Mouse (Mus musculus): ENCODE results near the gene Lefty2. TPM values are rescaled to one million over a fixed set of nuclear protein-coding genes. Genes with fewer than 3 reads are reported as not detected.

The Lefty2 gene
- polyA plus RNA-seq, 1 experiment from 2014 or later = not detected

GRCm38 (mm10) chr1:180943032-180943644, 50.2 kb downstream of the Lefty2 start:
- no peaks in the 10 kb centered on the region for H3K9me3 ChIP-seq (ENCODE audit: control insufficient read depth, low read length)
- H3K4me2 ChIP-seq (ENCODE audit: low read depth, low read length, severe bottlenecking) = peak overlapping the region; percentile 94
- H3K4me3 ChIP-seq (ENCODE audit: low read depth, low read length) = peak overlapping the region; percentile 78
- no peak overlapping the region for H3K27ac ChIP-seq (ENCODE audit: low read depth, low read length)
- ATAC-seq (replicated peaks; ENCODE audit: low FRiP score) (no peak), DNase-seq (ENCODE audit: low spot score) (no peak)
- H3K9ac ChIP-seq (ENCODE audit: low read length) = peak overlapping the region; percentile 81
- H3K4me1 ChIP-seq (replicated peaks; ENCODE audit: control insufficient read depth, insufficient read depth, low read length) = peaks cover 4% of the 10 kb centered on the region; the same call in 1 of the 2 replicates
- 36% methylated on average over 11 of the region's 11 CpGs for WGBS
- peaks cover 26% of the 10 kb centered on the region for H3K27me3 ChIP-seq (ENCODE audit: control insufficient read depth, insufficient read depth, low read length)
- H3K36me3 ChIP-seq (ENCODE audit: control insufficient read depth, insufficient read depth, low read length) = no peaks in the 10 kb centered on the region

- DNase-seq (ENCODE audit: low spot score) (no peak), ATAC-seq (replicated peaks; ENCODE audit: low FRiP score) (no peak)
- H3K4me2 ChIP-seq (ENCODE audit: low read depth, low read length, severe bottlenecking) = no peak overlapping the region
- H3K9me3 ChIP-seq (ENCODE audit: control insufficient read depth, low read length) = no peaks in the 10 kb centered on the region
- no peaks in the 10 kb centered on the region for H3K36me3 ChIP-seq (ENCODE audit: control insufficient read depth, insufficient read depth, low read length)
- H3K9ac ChIP-seq (ENCODE audit: low read length) = no peak overlapping the region
- 75% methylated on average over 1 of the region's 1 CpGs for WGBS
- H3K27ac ChIP-seq (ENCODE audit: low read depth, low read length) = no peak overlapping the region
- peaks cover 4% of the 10 kb centered on the region; the same call in 1 of the 2 replicates for H3K4me1 ChIP-seq (replicated peaks; ENCODE audit: control insufficient read depth, insufficient read depth, low read length)
- H3K4me3 ChIP-seq (ENCODE audit: low read depth, low read length) = no peak overlapping the region
- peaks cover 26% of the 10 kb centered on the region for H3K27me3 ChIP-seq (ENCODE audit: control insufficient read depth, insufficient read depth, low read length)
These were observed 51.0 kb downstream of the Lefty2 start for GRCm38 (mm10) chr1:180943896-180944295.

DNA sequence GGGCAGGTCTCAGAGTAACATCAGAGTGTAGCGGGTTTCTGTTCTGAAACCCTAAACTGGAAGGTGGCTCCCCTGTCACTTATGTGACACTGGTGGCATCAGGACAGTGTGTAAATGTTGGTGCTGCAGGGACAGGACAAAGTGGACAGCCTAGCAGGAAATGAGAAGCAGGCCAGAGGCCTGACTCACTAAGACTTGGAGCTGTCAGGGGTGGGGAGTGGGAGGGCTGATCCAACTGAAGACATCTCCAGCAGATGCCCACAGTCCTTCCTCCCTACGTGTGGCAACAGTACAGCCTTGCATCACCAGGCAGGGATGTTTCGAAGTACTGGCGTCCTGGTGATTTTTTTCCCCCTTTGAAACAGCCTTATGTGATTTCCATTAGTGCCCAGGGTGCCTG, 51.6 kb downstream of the Lefty2 start:
- Histone ChIP-seq H3K9me3 (ENCODE audit: control insufficient read depth, low read length) (no peaks in the 10 kb centered on the region), H3K4me2 (ENCODE audit: low read depth, low read length, severe bottlenecking) (no peak overlapping the region), H3K9ac (ENCODE audit: low read length) (no peak overlapping the region), H3K4me3 (ENCODE audit: low read depth, low read length) (no peak overlapping the region), H3K4me1 (replicated peaks; ENCODE audit: control insufficient read depth, insufficient read depth, low read length) (peaks cover 4% of the 10 kb centered on the region; the same call in 1 of the 2 replicates), H3K36me3 (ENCODE audit: control insufficient read depth, insufficient read depth, low read length) (no peaks in the 10 kb centered on the region), H3K27ac (ENCODE audit: low read depth, low read length) (no peak overlapping the region), H3K27me3 (ENCODE audit: control insufficient read depth, insufficient read depth, low read length) (peaks cover 26% of the 10 kb centered on the region)
- no peak for ATAC-seq (replicated peaks; ENCODE audit: low FRiP score)
- WGBS = 81% methylated on average over 4 of the region's 4 CpGs
- DNase-seq (ENCODE audit: low spot score) = no peak

DNA sequence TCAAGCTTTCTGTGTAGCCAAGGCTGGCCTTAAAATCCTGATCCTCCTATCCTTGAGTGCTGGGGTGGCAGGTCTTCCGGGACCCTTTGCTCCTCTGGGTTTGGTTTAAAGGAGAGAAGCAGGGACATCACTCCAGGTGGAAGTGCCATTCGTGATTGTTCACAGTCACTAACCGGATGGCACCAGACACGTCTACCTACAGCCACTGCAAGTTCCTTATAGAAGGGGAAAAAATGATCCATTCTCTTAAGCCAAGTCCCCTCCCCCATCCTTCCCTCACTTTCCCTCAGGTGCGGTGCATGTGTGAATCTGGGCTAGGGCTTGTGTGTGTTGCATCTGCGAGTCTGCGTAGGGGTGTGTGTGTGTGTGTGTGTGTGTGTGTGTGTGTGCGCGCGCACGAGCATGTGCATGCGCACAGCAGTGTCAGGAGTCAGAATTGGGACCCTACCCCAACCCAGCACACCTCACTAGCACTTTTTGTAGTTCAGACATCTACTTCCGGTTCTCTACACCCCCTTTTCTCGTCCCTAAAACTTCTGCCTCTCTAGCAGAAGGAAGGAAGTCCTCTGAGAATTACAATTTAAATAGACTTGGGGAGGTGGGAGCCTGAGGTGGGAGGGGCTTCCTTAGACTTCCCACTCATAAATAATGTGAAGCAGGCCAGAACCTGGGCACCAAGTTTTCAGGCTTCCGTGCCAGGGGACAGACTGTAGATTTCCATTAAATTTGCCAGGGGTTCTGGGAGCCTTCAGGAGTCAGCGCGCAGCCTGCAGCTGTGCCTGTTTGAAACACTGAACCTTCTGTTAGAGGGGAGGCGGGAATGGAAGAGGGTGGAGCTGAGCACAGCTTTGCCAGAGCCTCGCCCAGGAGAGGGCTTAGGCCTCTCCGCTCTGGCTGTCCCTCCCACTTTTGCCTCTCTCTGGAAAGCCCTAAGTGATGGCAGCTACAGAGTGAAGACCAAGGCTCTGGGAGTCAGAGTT, 52.4 kb downstream of the Lefty2 start:
- WGBS = 27% methylated on average over 20 of the region's 20 CpGs
- peak overlapping the region; percentile 0; the same call in 1 of the 2 replicates for H3K9ac ChIP-seq (ENCODE audit: low read length)
- H3K4me2 ChIP-seq (ENCODE audit: low read depth, low read length, severe bottlenecking) = peak overlapping the region; percentile 28; the same call in 1 of the 2 replicates
- peaks cover 4% of the 10 kb centered on the region; the same call in 1 of the 2 replicates for H3K4me1 ChIP-seq (replicated peaks; ENCODE audit: control insufficient read depth, insufficient read depth, low read length)
- H3K9me3 ChIP-seq (ENCODE audit: control insufficient read depth, low read length) = no peaks in the 10 kb centered on the region
- no peaks in the 10 kb centered on the region for H3K36me3 ChIP-seq (ENCODE audit: control insufficient read depth, insufficient read depth, low read length)
- ATAC-seq (replicated peaks; ENCODE audit: low FRiP score) (peak; percentile 54; the same call in 1 of the 2 replicates), DNase-seq (ENCODE audit: low spot score) (peak; percentile 67)
- H3K27ac ChIP-seq (ENCODE audit: low read depth, low read length) = no peak overlapping the region
- peaks cover 26% of the 10 kb centered on the region for H3K27me3 ChIP-seq (ENCODE audit: control insufficient read depth, insufficient read depth, low read length)
- no peak overlapping the region for H3K4me3 ChIP-seq (ENCODE audit: low read depth, low read length)

GRCm38 (mm10) chr1:180946448-180946847, 53.5 kb downstream of the Lefty2 start:
- no peak for DNase-seq (ENCODE audit: low spot score)
- peaks cover 4% of the 10 kb centered on the region; the same call in 1 of the 2 replicates for H3K4me1 ChIP-seq (replicated peaks; ENCODE audit: control insufficient read depth, insufficient read depth, low read length)
- no peaks in the 10 kb centered on the region for H3K9me3 ChIP-seq (ENCODE audit: control insufficient read depth, low read length)
- H3K27me3 ChIP-seq (ENCODE audit: control insufficient read depth, insufficient read depth, low read length) = peaks cover 19% of the 10 kb centered on the region
- no peak overlapping the region for H3K9ac ChIP-seq (ENCODE audit: low read length)
- 93% methylated on average over 6 of the region's 6 CpGs for WGBS
- no peaks in the 10 kb centered on the region for H3K36me3 ChIP-seq (ENCODE audit: control insufficient read depth, insufficient read depth, low read length)
- H3K4me3 ChIP-seq (ENCODE audit: low read depth, low read length) = no peak overlapping the region
- no peak for ATAC-seq (replicated peaks; ENCODE audit: low FRiP score)
- no peak overlapping the region for H3K27ac ChIP-seq (ENCODE audit: low read depth, low read length)
- H3K4me2 ChIP-seq (ENCODE audit: low read depth, low read length, severe bottlenecking) = no peak overlapping the region

Other genes with a start within 250 kb of the Lefty2 start
- 0.11 TPM in 1 of 2 replicates, not detected in the other for gene Mixl1, start 196.1 kb upstream of the Lefty2 start, polyA plus RNA-seq (2014; fragmentation: Nextera tagmentation; extraction: Ambion mirVana)
- 21.6 and 22.8 TPM in 2 replicates for gene Acbd3, start 167.1 kb upstream of the Lefty2 start, polyA plus RNA-seq (2014; fragmentation: Nextera tagmentation; extraction: Ambion mirVana)
- gene H3f3a, start 79.2 kb upstream of the Lefty2 start, polyA plus RNA-seq (2014; fragmentation: Nextera tagmentation; extraction: Ambion mirVana) = 3,157 and 3,206 TPM in 2 replicates
- 33.8 and 35.4 TPM in 2 replicates for gene Sde2, start 42.0 kb upstream of the Lefty2 start, polyA plus RNA-seq (2014; fragmentation: Nextera tagmentation; extraction: Ambion mirVana)
- gene Pycr2, start 11.2 kb downstream of the Lefty2 start, polyA plus RNA-seq (2014; fragmentation: Nextera tagmentation; extraction: Ambion mirVana) = 111 and 121 TPM in 2 replicates
- gene Lefty1, start 41.9 kb downstream of the Lefty2 start, polyA plus RNA-seq (2014; fragmentation: Nextera tagmentation; extraction: Ambion mirVana) = 0.45 and 0.51 TPM in 2 replicates
- gene Tmem63a, start 49.2 kb downstream of the Lefty2 start, polyA plus RNA-seq (2014; fragmentation: Nextera tagmentation; extraction: Ambion mirVana) = 2.7 and 3.0 TPM in 2 replicates
- gene Ephx1, start 127.8 kb downstream of the Lefty2 start, polyA plus RNA-seq (2014; fragmentation: Nextera tagmentation; extraction: Ambion mirVana) = 0.65 and 1.1 TPM in 2 replicates
- gene 9130409I23Rik, start 158.1 kb downstream of the Lefty2 start, polyA plus RNA-seq (2014; fragmentation: Nextera tagmentation; extraction: Ambion mirVana) = 0.09 TPM in 1 of 2 replicates, not detected in the other

Measured in forebrain, embryonic 11.5 days (tissue).